Mouse (Mus musculus) left cerebral cortex, postnatal 36 days (tissue): ENCODE measurements around the gene Tbc1d13. TPM values are rescaled to one million over a fixed set of nuclear protein-coding genes. Genes with fewer than 3 reads are reported as not detected.
A peak's percentile ranks its signal among the peaks of the same experiment; 100 is the strongest.
"Not testable (repeated sequence)": the region's sequence is repeated elsewhere in the genome, so short reads cannot be mapped to it uniquely, and the experiment has no call there.

Experiments
- DNase-seq, 2 experiments: peaks; one replicate each; pipeline ENCODE4 v3.0.0; 2021 to 2022; ENCODE audit warnings: low spot score in 2 of 2, mixed read lengths in 1 of 2
- intact Hi-C: fragments of 180-260 bp; cut with DNase I; formaldehyde crosslinking; loops from one replicate; pipeline ENCODE4 v1.15.1; 2025
- total RNA-seq, 2 experiments: library from RNA; stranded (reverse); gene quantifications; 2 replicates each; pipeline ENCODE4 v1.2.3; 2021

Tbc1d13 gene
- total RNA-seq, 2 experiments from 2014 or later: 48.0 to 63.9 TPM

DNA sequence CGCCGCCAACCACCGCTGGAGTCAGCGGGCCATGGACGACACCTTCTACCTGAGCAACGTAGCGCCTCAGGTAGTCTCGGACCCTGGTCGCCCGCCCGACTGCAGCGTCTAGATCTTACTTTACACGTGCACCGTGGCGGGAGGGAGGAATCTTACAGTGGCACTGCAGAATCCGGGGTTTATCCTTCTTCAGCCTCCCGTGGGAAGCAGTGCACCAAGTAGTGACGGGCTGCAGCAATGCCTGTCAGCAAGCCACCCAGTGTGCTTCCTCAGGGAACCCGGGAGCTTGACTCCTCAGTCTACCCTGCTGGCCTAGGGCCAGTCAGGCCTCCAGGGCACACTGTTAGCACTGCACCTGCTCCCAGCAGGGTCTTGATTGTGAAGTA is 38.4 kb downstream of the Tbc1d13 start:
- intact Hi-C loops: loop anchor here (10.0 kb wide), 1 partner anchor 63 kb away; the partner anchor contains the start of gene Lrrc8a
- no peak for DNase-seq

DNA sequence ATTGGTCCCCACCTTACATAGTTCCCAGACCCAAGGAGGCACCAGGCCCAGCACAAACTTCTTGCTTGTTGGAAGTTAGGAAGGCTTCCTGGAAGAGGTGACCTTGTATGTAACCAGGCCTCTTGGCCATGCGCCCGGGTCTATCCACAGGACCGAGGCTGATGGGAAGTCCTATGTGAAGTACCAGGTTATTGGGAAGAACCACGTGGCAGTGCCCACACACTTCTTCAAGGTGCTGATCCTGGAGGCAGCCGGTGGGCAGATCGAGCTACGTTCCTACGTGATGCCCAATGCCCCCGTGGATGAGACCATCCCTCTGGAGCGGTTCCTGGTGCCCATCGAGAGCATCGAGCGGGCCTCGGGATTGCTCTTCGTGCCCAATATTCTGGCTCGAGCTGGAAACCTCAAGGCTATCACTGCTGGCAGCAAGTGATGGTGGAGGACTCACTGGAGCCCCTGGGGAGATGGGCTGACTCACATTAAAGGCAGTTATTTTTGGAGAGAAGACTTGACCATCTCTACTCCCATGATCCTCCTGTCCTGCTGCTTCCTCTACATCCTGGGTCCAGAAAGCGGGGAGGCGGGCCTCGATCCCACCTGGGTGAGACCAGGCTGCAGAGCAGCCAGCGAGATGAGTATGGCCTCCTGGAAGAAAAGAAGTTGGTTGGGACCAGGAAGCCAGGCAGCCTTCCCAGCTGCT is 40.1 kb downstream of the Tbc1d13 start:
- intact Hi-C loops: loop anchor here (10.0 kb wide), 1 partner anchor 61 kb away; the partner anchor contains the start of gene Lrrc8a
- DNase-seq: no peak

DNA sequence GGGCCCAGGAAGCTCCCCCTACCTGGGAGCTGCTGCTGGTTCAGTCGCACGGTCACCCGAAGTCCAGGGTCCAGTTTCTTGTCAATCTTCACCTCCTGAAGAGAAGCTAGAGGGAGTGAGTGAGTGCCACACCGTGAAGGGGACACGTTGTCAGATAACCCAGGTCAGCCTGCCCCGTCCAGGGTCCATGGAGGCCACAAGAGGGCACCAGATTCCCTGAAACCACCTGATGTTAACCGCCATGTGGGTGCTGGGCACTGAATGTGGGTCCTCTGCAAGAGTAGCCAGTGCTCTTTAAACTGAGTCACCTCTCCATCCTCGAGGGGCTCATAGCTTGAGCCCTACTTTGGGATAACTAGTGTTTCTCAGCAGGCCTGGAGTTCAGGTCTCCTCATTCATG is 42.4 kb downstream of the Tbc1d13 start:
- intact Hi-C loops: loop anchor here (10.0 kb wide), 1 partner anchor 59 kb away; the partner anchor contains the start of gene Lrrc8a
- no peak for DNase-seq

DNA sequence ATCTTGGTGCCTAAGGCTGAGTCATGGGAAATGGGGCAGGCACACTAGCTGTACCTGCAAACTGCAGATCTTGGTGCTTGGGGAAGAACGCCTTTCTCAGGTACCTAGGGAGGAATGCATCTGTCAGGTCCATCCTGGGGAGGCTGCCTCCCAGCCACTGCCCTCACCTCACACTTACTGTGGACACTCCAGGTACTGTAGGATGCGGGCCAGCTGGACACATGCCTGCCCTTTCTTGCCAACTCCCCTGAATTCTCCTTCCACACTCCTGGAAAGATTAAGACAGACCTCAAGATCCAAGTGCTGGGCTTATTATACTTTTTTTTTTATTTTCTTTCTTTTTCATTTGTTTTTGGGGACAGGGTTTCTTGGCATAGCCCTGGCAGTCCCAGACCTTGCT is 43.0 kb downstream of the Tbc1d13 start:
- DNase-seq: no peak
- intact Hi-C loops: loop anchor here (10.0 kb wide), 1 partner anchor 58 kb away; the partner anchor contains the start of gene Lrrc8a

DNA sequence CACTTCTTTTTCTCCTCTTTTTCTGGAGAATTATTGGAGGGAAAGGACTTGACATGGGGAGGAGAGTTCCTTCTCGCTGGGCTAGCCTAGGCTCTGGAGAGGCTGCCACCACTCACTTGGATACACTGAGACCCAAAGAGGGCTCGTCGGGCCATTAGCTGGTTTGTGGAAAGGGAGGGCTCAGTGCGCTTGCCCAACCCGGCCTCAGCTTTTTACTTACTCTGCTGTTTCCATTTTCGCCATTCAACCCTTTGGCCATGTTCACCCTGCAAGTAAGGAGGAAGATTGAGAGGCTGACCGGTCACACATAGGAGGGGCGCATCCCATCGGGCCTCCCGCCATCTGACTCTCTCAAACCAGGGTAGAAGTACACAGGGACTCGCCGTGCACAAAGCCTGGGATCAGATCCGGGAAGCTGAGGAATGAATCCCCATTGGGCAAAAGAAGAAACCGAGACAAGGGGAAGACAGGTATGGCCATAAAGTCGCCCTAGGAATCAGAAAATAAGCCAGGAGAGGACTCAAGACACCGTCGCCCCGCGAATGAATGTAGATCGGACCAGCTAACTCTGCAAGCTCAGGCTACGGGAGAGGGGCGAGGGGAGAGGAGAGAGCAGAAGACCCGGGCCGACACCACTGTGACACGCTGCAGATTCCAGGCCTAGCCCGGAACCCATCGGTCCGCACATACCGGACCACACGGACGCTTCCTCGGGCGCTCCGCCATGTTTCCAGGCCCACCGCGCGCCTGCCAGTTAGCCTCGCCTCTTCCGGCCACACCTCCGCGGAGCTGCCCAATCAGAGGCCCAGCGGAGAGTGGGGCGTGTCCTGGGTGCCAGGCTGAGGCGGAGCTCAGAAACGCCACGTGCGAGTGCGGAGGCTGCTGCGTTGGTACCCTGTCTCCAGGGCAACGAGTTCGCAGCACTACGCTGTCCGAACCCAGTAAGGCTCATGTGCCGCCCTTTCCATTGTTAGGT is 44.4 kb downstream of the Tbc1d13 start, which contains the start of gene Spout1:
TSS of gene Spout1 (minus strand) at position 760 of the 976 bp plus-strand sequence.
- intact Hi-C loops: loop anchor here (10.0 kb wide), 1 partner anchor 57 kb away; the partner anchor contains the start of gene Lrrc8a
- DNase-seq: peak; percentile 94 to 96

DNA sequence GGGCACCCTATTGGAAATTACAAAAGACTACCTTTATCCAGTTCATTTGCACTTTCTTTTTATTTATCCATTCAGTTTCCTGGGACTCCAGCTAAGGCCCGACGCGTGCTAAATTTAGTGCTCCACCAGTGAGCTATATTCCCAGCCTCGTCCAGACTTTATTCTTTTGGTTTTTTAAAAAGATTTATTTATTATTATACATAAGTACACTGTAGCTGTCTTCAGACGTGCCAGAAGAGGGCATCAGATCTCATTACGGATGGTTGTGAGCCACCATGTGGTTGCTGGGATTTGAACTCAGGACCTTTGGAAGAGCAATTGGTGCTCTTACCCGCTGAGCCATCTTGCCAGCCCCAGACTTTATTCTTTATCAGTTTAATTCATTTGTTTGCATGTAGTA is 45.2 kb downstream of the Tbc1d13 start:
- DNase-seq: not testable (repeated sequence)
- intact Hi-C loops: loop anchor here (10.0 kb wide), 1 partner anchor 56 kb away; the partner anchor contains the start of gene Lrrc8a

DNA sequence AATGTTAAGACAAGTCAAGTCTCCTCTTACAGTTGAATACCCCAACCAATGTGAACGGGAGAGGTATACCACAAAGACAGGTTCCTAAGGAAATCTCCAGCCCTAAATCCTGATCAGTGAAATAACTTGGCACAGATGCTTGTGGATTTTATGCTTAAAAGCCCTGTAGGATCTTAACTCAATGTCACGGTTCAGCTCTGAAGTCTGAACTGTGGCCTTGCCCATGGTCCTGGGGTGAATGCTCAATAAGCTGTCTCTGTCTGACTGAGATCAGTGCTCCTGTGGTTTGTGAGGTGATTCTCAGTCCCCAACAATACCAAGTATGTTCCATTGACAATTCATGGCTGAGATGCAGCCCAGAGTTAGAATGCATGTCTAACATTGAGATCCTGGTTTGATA is 48.9 kb downstream of the Tbc1d13 start:
- intact Hi-C loops: no loop called here

DNA sequence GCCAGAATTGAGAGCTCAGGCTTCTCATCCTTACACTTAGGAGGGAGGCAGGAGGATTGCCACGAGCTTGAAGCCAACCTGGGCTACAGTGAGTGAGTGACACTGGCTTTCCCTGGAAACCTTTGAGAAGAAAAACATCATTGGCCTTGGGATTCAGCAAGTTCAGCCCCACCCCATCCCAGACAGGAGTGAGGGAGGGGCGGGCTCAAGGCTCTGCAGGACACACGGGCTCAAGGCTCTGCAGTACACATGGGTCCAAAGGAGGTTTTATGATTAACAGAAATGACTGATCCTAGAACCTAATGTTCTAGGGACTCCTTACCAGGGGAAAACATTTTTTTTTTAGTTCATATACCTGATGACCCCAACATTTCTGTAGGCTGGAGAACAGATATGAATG is 50.2 kb downstream of the Tbc1d13 start:
- intact Hi-C loops: no loop called here
- DNase-seq: no peak

More for the DNA sequence above, 48.9 kb downstream of the Tbc1d13 start:
- no peak for DNase-seq

DNA sequence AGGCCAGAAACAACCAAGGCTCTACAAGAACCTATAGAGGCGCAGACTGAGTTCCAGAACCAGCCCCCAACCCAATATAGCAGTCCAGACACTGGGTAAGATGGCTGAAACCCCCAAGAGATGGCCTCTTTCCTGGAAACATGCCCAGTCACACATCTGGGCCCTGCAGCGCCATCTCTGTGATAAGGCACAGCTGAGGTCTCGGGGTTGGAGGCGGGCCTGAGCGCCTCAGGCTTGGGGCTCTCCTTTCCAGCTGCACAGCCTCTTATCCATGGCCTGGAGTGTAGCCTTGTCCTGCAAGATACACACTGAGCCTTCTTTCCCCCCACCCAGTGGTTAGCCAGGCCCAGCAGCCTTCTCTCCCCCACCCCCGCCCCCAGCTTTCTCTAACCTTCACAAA is 51.7 kb downstream of the Tbc1d13 start:
- no peak for DNase-seq
- intact Hi-C loops: no loop called here

DNA sequence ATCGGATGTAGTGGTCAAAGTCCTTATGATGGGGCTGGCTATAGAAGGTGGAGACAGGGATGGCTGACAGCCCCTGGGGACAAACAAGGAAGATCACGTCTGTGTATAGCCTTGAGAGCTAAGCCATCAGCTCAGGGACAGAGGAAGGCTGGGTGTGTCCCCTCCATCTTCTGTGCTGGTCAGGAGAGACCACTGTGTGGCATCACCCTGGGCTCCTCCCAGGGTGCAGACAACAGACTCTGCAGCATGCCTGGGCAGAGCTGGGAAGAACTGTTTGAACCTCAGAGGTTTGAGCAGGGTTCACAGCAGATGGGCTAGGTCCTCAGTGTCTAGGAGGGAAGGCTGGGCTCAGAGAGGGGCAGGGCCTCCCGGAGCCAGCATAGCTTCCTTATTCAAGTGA is 52.1 kb downstream of the Tbc1d13 start:
- DNase-seq: no peak
- intact Hi-C loops: no loop called here

DNA sequence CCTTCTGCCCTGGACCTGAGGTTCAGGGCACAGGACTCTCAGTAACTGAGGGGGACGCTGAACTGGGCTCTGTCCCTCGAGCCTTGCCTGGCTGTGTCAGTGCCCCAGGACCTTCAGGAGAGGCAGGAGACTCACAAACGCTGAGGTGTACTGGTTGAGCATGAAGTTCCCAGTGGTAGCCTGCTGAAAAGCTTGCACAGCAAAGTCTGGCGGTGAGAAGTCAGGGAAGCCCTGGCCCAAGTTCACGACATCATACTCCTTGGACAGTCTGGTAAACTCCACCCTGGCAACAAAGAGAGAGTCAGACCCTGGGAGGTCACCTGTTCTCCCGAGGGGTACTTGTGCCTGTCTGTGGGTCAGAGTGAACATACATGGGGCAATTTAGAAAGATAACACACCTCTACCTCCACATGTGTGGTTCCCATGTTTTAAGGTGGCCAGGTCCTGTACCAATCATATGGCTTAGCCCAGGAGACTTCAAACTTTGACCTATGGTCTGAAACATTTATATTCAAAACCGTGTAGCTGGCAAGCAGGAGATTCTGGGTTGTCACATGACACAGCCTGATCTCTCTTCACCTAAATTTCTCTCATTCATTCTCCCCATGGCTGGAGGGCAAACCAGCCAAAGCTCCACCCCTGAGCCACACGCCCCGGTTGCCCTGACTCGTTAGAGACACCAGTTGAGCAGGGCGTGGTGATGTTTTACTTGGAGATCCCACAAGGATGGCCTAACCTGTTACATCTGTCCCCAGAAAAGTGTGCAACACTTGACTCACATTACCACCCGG is 58.4 kb downstream of the Tbc1d13 start:
- no peak for DNase-seq
- intact Hi-C loops: no loop called here

DNA sequence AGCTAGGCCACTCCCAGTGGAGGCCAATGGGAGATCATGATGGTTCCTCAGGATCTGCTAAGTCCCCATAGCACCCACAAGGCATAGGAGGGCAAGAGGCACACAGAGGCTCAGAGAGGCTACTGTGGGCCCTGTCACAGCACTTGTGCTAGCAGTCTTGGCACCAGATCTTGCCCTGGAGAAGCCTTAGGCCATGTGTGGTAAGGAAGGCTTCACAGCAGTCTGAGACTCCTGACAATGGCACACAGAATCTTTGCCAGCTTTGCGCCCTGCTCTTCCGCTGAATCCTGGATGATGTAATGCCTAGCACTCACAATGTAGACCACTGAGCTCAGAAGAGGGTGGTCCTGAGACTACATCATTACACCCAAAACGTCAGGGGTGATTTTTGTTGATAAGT is 61.1 kb downstream of the Tbc1d13 start:
- no peak for DNase-seq
- intact Hi-C loops: no loop called here

DNA sequence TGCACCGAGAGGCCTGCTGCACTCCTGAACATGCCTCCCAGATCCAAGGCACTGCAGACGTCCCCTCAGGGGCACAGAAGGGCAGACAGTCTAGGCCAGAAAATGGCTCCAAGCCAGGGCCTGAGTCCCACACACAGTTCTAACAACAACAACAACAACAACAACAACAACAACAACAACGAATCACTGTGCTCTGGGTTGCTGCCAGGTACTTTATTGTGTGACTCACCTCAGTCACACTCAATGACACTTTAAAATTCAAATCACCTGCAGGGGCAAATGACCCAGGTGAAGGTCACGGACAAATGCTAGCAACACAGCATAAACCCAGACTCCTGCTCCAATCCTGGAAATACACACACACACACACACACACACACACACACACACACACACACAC is 64.5 kb downstream of the Tbc1d13 start:
- intact Hi-C loops: no loop called here
- no peak for DNase-seq

DNA sequence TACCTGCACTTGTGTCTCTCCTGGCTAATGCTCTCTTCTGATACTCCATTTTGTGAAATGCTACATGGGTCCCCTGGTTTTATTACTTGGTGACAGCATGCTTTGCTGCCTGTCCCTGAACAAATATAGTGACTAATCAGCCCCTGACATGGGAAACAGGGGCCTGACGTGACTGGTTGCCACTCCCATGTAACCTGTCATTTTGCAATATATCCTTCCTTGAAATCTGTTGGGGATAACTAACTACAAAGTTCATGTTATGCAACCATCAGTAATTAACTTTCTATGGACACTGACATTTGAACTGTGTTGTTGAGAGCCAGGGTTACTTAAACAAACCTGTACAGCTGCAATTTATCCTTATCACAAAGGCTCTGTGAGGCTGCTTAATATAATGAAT is 66.4 kb downstream of the Tbc1d13 start:
- no peak for DNase-seq
- intact Hi-C loops: no loop called here

DNA sequence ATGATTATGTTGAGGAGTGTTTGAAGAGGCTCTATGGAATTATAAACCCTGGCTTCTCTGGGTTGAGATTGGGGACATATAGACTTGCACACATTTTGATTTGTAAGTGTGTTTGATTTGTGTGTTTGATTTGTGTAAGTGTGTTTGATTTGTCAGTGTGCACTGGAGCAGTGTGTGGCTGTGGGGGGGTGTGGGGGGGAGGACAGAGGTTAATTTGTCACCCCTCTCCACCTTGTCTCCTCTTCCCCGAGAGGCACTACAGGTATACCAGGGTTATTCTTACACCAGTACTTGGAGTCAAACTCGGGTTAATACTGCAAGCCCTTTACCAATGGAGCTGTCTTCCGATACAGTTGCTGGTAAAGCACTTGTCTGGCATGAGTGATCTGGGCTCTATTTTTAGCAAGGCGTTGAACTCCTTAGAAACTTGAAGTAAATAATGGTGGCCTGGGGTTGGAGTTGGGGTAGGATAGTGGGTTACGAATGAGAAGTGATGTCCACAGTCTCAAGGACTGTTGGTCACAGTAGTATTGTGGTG is 66.9 kb downstream of the Tbc1d13 start:
- intact Hi-C loops: no loop called here
- DNase-seq: no peak
